Mouse (Mus musculus) stomach, postnatal 0 days (tissue): ENCODE data around the gene Gm1330. TPM values are rescaled to one million over a fixed set of nuclear protein-coding genes. Genes with fewer than 3 reads are reported as not detected.
"Not testable (repeated sequence)": the region's sequence is repeated elsewhere in the genome, so short reads cannot be mapped to it uniquely, and the experiment has no call there.

Experiments
- ATAC-seq: fragments of 200-750 bp; cut with Nextera tagmentation; 2 replicates; pipeline ENCODE4 v1.8.0; 2017; ENCODE audit not compliant: low FRiP score, low TSS enrichment
- DNase-seq: peaks from one replicate; pipeline ENCODE4 v3.0.0-alpha.2; 2016; ENCODE audit warnings: low spot score
- H3K27ac ChIP-seq: fragments of 300-500 bp; sonication (generic); replicated peaks from 2 replicates; pipeline ENCODE4 v1.5.1; 2014; ENCODE audit warnings: mild to moderate bottlenecking, control low read depth
- H3K27me3 ChIP-seq: fragments of 300-500 bp; sonication (generic); 2 replicates; pipeline ENCODE4 v1.6.1; 2014; ENCODE audit warnings: low read length; ENCODE audit not compliant: control insufficient read depth, insufficient read depth
- H3K36me3 ChIP-seq: fragments of 300-500 bp; sonication (generic); 2 replicates; pipeline ENCODE4 v1.6.1; 2014; ENCODE audit warnings: low read length, mixed read lengths; ENCODE audit not compliant: control insufficient read depth, insufficient read depth
- H3K4me1 ChIP-seq: fragments of 300-500 bp; sonication (generic); replicated peaks from 2 replicates; pipeline ENCODE4 v1.6.1; 2014; ENCODE audit warnings: antibody characterized with exemption; ENCODE audit not compliant: control insufficient read depth, insufficient read depth
- H3K4me2 ChIP-seq: fragments of 300-500 bp; sonication (generic); replicated peaks from 2 replicates; pipeline ENCODE4 v1.6.1; 2014; ENCODE audit warnings: low read depth, mild to moderate bottlenecking, control low read depth, moderate library complexity
- H3K4me3 ChIP-seq: fragments of 300-500 bp; sonication (generic); 2 replicates; pipeline ENCODE4 v1.5.1; 2014; ENCODE audit warnings: low read depth, low read length, control low read depth
- H3K9ac ChIP-seq: fragments of 300-500 bp; sonication (generic); 2 replicates; pipeline ENCODE4 v1.6.1; 2014; ENCODE audit warnings: mild to moderate bottlenecking, low read length, control low read depth, mixed read lengths
- H3K9me3 ChIP-seq: fragments of 300-500 bp; sonication (generic); 2 replicates; pipeline ENCODE4 v1.6.1; 2016; ENCODE audit warnings: low read length; ENCODE audit not compliant: control insufficient read depth
- CTCF ChIP-seq: IDR thresholded peaks from 2 replicates; pipeline ENCODE4 v1.5.1; 2016; ENCODE audit warnings: antibody characterized with exemption, low read depth, mild to moderate bottlenecking, moderate library complexity
- EP300 ChIP-seq: optimal IDR thresholded peaks from 2 replicates; pipeline ENCODE3; 2016; ENCODE audit warnings: antibody characterized with exemption
- WGBS: fragments of 180-500 bp; shearing (Covaris S2); extraction: QIAGEN DNeasy Blood & Tissue Kit; methylation state at CpG from one replicate; pipeline ENCODE4 v1.1.7; 2014; 5-methylcytosine and 5-hydroxymethylcytosine counted together
- polyA plus RNA-seq: library from polyadenylated mRNA; unstranded; fragments of >200 nt; fragmentation: Nextera tagmentation; extraction: Ambion mirVana; gene quantifications from 2 replicates; pipeline ENCODE4 v1.2.1, GENCODE M21; 2015

Gm1330 gene
- polyA plus RNA-seq = not detected in 2 replicates

DNA sequence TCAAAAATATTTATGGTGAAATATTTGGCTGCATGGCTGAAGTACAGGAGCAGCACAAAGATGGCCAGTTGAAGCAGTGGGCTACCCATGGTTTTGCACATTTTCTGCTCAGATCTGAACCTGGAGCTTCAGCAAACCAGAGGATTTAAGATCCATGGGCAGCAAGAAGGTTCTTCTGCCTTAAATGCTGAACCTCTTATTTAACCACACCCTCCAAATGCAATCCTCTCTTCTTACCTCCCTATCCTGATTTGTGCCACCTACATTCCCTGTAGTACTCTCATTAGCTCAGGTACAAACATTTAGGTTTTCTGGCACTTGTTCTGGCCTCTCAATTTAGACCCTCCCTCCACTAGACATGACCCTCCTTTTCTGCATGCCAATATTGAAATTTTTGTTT lies at the start of gene Gm1330:
TSS of gene Gm1330 (minus strand) at position 101 of the 400 bp plus-strand sequence.
- ATAC-seq = no peak
- no peak for DNase-seq

DNA sequence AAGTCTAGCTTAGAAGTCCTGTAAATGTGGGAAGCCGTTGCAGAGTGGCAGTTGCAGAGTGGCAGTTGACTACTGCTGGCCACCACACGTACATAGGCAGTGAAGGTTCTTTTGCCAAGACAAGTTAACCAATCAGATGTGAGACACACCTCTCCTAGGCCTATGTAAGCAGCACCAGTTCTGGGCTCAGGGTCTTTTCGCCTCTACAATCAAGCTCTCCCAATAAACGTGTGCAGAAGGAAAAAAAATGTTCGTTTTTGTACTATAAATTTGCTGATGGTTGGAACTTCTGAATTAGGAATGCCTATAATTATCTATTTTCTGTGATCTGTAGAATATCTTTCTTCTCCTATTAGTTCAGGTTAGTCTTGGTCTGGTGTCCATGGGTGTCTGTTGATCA lies 14.1 kb upstream of the Gm1330 start, which contains the start of gene Gm10750:
TSS of gene Gm10750 (minus strand) at position 101 of the 400 bp plus-strand sequence.
- not testable (repeated sequence) for DNase-seq, H3K4me1 ChIP-seq, H3K9me3 ChIP-seq, H3K36me3 ChIP-seq, H3K27ac ChIP-seq, H3K4me2 ChIP-seq, H3K9ac ChIP-seq, H3K4me3 ChIP-seq, ATAC-seq, H3K27me3 ChIP-seq
- 70% methylated on average over 5 of the region's 5 CpGs for WGBS

More for the DNA sequence above, at the start of gene Gm1330:
- no peak for TF ChIP-seq CTCF
- no peak for TF ChIP-seq EP300
- Histone ChIP-seq H3K27me3 (no peaks in the 10 kb centered on the region), H3K4me2 (no peak within 1 kb of the TSS), H3K4me1 (no peaks in the 10 kb centered on the region), H3K9ac (no peak within 1 kb of the TSS), H3K36me3 (no peaks in the 10 kb centered on the region), H3K9me3 (no peaks in the 10 kb centered on the region), H3K4me3 (no peak within 1 kb of the TSS), H3K27ac (no peak within 1 kb of the TSS)

DNA sequence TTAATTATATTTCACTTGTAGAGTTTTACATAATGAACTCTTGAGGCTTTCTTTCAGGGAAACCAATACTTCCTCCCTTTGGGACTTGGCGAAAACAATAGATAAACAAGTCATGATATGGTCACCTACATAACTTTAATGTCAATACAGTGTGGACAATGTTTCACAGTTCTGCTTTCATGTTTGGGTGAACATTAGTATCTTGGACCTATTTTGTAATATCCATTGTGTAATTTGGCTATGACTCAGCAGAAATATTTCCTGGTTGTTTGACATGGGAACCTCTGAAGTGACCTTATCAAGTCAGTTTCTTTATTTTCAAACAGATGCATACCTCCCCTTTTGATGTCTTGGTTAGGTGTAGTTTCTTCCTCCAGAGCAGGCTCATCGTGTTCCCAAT lies 1.8 kb upstream of the Gm1330 start:
- H3K9ac ChIP-seq = no peak overlapping the region
- no peak overlapping the region for H3K4me3 ChIP-seq
- DNase-seq (no peak), ATAC-seq (no peak)
- no peak overlapping the region for H3K27ac ChIP-seq
- no peaks in the 10 kb centered on the region for H3K4me1 ChIP-seq
- 64% methylated on average over 2 of the region's 2 CpGs for WGBS
- TF ChIP-seq EP300 (no peak), CTCF (no peak)
- no peaks in the 10 kb centered on the region for H3K9me3 ChIP-seq
- no peaks in the 10 kb centered on the region for H3K36me3 ChIP-seq
- no peak overlapping the region for H3K4me2 ChIP-seq
- H3K27me3 ChIP-seq = no peaks in the 10 kb centered on the region

DNA sequence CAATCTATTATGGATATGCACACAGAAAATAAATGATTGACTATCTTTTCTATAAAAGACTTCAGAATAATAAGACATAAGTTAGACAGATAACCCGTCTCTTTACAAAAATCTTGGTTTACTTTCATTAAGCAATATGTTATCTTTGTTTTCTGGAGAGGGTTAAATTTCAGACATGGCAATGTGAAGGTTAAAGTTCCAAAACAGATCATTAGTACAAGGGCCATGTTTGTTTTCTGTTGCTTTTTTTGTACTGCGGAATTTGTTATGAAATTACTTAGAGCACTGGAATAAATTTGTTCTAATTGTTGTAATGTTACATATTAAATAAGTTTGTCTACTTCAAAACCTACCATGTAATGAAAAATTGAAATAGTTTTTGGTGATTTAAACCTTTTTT lies 7.9 kb downstream of the Gm1330 start:
- no peak for DNase-seq
- 88% methylated on average over 2 of the region's 2 CpGs for WGBS

More for the DNA sequence above, 7.9 kb downstream of the Gm1330 start:
- TF ChIP-seq CTCF (no peak), EP300 (no peak)
- no peak overlapping the region for H3K9ac ChIP-seq
- H3K36me3 ChIP-seq = no peaks in the 10 kb centered on the region
- H3K9me3 ChIP-seq = no peaks in the 10 kb centered on the region
- H3K4me3 ChIP-seq = no peak overlapping the region
- H3K4me2 ChIP-seq = no peak overlapping the region
- no peaks in the 10 kb centered on the region for H3K4me1 ChIP-seq
- H3K27ac ChIP-seq = no peak overlapping the region
- H3K27me3 ChIP-seq = no peaks in the 10 kb centered on the region
- ATAC-seq = no peak

Other genes starting within 250 kb of the Gm1330 start
- 0.98 and 1.2 TPM in 2 replicates for gene Cst11, start 231.8 kb downstream of the Gm1330 start, polyA plus RNA-seq
- gene 8030411F24Rik, start 221.2 kb downstream of the Gm1330 start, polyA plus RNA-seq = not detected in 2 replicates
- 0.25 TPM in 1 of 2 replicates, not detected in the other for gene Cst12, start 213.9 kb downstream of the Gm1330 start, polyA plus RNA-seq
- 35.6 and 46.3 TPM in 2 replicates for gene Cst8, start 204.5 kb downstream of the Gm1330 start, polyA plus RNA-seq
- 0.17 TPM in 1 of 2 replicates, not detected in the other for gene Cst13, start 183.2 kb downstream of the Gm1330 start, polyA plus RNA-seq
- not detected in 2 replicates for gene Cst9, start 168.1 kb downstream of the Gm1330 start, polyA plus RNA-seq
- not detected in 2 replicates for gene 9230104L09Rik, start 138.2 kb downstream of the Gm1330 start, polyA plus RNA-seq
- gene Cst3, start 127.6 kb downstream of the Gm1330 start, polyA plus RNA-seq = 595 and 599 TPM in 2 replicates
- gene Gm10750, start 14.0 kb upstream of the Gm1330 start, polyA plus RNA-seq = not detected in 2 replicates